Mouse (Mus musculus) embryonic fibroblast, embryonic 13.5 days (primary cell): ENCODE results near the gene Wdr73.

ENCODE experiments used
- CTCF ChIP-seq: IDR thresholded peaks from 2 replicates; pipeline ENCODE4 v1.5.1; 2011; ENCODE audit warnings: mild to moderate bottlenecking, control low read depth, low read length, moderate library complexity, borderline replicate concordance; ENCODE audit not compliant: insufficient read depth
- POLR2A ChIP-seq: IDR thresholded peaks from 2 replicates; pipeline ENCODE4 v1.6.1; 2011; ENCODE audit warnings: low read depth, mild to moderate bottlenecking, control low read depth, low read length, moderate library complexity

DNA sequence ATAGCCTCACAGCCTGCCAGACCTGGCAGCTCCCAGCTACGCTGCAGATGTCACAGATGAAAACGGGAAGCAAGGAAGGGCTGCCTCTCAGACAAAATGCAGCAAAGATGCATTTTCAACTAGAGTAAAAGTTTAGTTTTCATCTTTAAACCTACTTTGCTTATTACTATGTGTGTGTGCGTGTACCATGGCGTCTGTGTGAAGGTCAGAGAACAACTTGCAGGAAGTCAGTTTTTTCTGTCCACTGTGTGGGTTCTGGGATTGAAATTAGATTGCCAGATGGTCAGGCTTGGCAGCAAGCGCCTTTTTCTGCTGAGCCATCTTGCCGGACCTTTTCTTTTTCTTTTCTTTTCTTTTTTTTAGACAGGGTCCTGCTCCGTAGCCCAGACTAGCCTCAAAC is 6.9 kb downstream of the Wdr73 start:
- TF ChIP-seq POLR2A (no peak), CTCF (no peak)
